Mouse (Mus musculus): Measurements from ENCODE around the gene Zfp978.
"Not testable (repeated sequence)": the region's sequence is repeated elsewhere in the genome, so short reads cannot be mapped to it uniquely, and the experiment has no call there.

- TF ChIP-seq CTCF, EP300 (IDR thresholded peaks at IDR 0.05): not testable (repeated sequence)
Measured at GRCm38 (mm10) chr4:147345061-147345554, 16.0 kb upstream of the Zfp978 start.
